Mouse (Mus musculus) MEL-GATA-1-ER (cell line): ENCODE results near the gene Rusc2.

ENCODE experiments used
- DNase-seq: peaks from one replicate; pipeline ENCODE4 v3.0.0-alpha.2; 2012; ENCODE audit warnings: low read depth; ENCODE audit errors: extremely low read depth

Rusc2 gene

GRCm38 (mm10) chr4:43442044-43442443, 60.3 kb downstream of the Rusc2 start:
- peak; percentile 95 for DNase-seq

- peak; percentile 28 for DNase-seq
Measured at GRCm38 (mm10) chr4:43442456-43443361, 60.9 kb downstream of the Rusc2 start.

- no peak for DNase-seq
Measured at GRCm38 (mm10) chr4:43443511-43443910, 61.7 kb downstream of the Rusc2 start.

GRCm38 (mm10) chr4:43447251-43447650, 65.5 kb downstream of the Rusc2 start:
- DNase-seq: no peak

- DNase-seq: no peak
Measured at GRCm38 (mm10) chr4:43448554-43448953, 66.8 kb downstream of the Rusc2 start.

GRCm38 (mm10) chr4:43452315-43452714, 70.5 kb downstream of the Rusc2 start:
- DNase-seq: no peak

GRCm38 (mm10) chr4:43453413-43453812, 71.6 kb downstream of the Rusc2 start:
- DNase-seq: no peak

GRCm38 (mm10) chr4:43454041-43454836, 72.5 kb downstream of the Rusc2 start, which contains the start of gene Cd72:
Gene Cd72 (minus strand): TSS chr4:43454628.
- no peak for DNase-seq

- DNase-seq: no peak
Measured at GRCm38 (mm10) chr4:43456470-43456869, 74.7 kb downstream of the Rusc2 start.

- DNase-seq: no peak
Measured at GRCm38 (mm10) chr4:43457124-43457523, 75.3 kb downstream of the Rusc2 start.

GRCm38 (mm10) chr4:43463102-43463501, 81.3 kb downstream of the Rusc2 start:
- no peak for DNase-seq

GRCm38 (mm10) chr4:43465935-43466334, 84.2 kb downstream of the Rusc2 start:
- DNase-seq: no peak

- DNase-seq: no peak
Measured at GRCm38 (mm10) chr4:43466872-43467271, 85.1 kb downstream of the Rusc2 start.

GRCm38 (mm10) chr4:43470301-43470700, 88.5 kb downstream of the Rusc2 start:
- no peak for DNase-seq

- no peak for DNase-seq
Measured at GRCm38 (mm10) chr4:43473636-43474035, 91.9 kb downstream of the Rusc2 start.

GRCm38 (mm10) chr4:43476604-43477003, 94.8 kb downstream of the Rusc2 start:
- DNase-seq: no peak
